Mouse (Mus musculus) thymus, postnatal 14 days (tissue): ENCODE measurements around the gene Arid1a.
A peak's percentile ranks its signal among the peaks of the same experiment; 100 is the strongest.
"Not testable (repeated sequence)": the region's sequence is repeated elsewhere in the genome, so short reads cannot be mapped to it uniquely, and the experiment has no call there.

Experiments
- DNase-seq: peaks from one replicate; pipeline ENCODE4 v3.0.0; 2021

Arid1a gene

GRCm38 (mm10) chr4:133672845-133673647 lies 83.5 kb downstream of the Arid1a start:
- peak; percentile 56 for DNase-seq

DNA sequence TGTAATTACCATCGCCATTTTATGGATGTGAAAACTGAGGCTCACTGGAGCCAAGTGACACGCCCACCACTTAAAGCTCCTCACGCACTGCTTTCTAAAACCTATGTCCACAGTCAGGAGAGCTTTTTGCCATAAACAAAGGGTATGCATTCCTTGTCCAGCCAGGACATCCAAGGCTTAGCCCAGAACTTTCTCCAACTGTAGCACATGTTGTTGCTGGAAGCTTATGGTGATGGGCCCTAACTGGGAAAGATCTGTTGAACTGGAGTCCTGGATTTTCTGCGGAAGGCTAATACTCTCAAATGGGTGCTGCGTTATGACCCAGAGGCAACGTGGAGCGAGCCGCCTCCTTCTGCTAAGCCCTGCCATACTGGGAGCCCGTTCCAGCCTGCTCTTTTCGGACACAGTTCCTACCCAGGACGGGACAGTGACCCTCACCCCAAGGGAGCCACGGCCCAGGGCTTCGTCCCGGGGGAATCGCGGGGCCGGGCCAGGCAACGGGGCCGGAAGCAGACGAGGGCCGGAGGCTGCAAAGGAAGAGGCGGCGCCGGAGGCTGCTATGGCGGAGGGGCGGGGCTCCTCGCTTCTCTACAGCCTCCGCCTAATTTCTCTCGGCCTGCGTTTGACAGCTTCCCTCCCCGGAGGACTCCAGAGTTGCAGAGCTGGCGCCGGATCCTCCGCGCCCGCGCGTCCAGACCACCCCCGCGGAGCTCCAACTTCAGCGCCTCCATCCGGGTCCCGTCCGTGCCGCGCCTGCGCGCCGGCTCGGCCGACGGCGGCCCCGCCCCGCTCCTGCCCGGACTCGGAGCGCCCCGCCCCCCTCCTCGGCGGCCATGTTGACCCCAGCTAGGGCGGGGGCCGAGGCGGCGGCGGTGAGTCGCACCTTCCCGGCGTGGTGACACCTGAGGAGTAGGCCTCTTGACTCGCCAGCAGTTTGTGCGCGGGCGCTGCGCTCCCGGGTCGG lies 84.4 kb downstream of the Arid1a start, which contains the start of gene Pigv:
Pigv (minus strand) TSS at position 767 of the 964 bp plus-strand sequence.
- peak; percentile 96 for DNase-seq

GRCm38 (mm10) chr4:133671184-133671880 lies 85.2 kb downstream of the Arid1a start:
- DNase-seq = peak; percentile 87

GRCm38 (mm10) chr4:133669652-133670210 lies 86.8 kb downstream of the Arid1a start:
- no peak for DNase-seq

- no peak for DNase-seq
Measured at GRCm38 (mm10) chr4:133668537-133668936, 88.0 kb downstream of the Arid1a start.

DNA sequence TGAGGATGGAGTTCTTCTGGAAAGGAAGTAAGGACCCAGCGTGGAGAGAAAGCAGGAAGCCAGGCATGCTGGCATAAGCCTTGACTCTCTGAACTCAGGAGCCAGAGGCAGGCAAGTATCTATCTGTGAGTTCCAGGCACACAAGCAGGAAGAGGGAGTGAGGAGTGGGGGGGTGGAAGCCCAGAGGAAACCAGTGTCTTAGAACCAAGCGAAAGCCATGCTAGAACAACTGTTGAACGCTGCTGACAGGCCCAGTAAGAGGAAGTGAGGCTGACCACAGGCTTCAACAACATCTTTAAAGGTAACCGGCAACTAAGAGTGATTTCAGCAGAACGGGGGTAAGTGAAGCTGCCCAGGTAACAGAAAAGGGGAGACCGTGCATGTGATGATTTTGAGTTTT lies 90.4 kb downstream of the Arid1a start:
- DNase-seq = no peak

GRCm38 (mm10) chr4:133665118-133665517 lies 91.5 kb downstream of the Arid1a start:
- DNase-seq = no peak

GRCm38 (mm10) chr4:133662945-133663344 lies 93.6 kb downstream of the Arid1a start:
- DNase-seq = no peak

DNA sequence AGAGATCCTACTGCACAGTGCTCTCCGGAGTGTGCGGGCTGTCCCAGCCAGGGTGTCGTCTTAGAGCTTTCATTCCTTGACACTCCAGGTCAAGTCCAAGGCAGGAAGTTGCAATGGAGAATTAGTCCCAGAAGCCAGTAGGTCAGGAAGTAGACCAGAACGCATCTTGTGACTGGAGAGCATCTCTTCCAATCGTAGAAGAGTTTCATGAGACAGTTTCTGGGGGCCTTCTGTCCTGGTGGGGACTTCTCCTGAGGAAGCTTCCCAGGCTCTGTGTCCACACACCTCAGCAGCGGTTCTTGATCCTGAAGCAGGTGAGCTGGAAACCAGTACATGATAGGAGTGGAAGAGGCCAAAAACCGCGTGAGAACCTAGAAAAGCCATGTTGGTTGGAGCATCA lies 94.1 kb downstream of the Arid1a start:
- no peak for DNase-seq

DNA sequence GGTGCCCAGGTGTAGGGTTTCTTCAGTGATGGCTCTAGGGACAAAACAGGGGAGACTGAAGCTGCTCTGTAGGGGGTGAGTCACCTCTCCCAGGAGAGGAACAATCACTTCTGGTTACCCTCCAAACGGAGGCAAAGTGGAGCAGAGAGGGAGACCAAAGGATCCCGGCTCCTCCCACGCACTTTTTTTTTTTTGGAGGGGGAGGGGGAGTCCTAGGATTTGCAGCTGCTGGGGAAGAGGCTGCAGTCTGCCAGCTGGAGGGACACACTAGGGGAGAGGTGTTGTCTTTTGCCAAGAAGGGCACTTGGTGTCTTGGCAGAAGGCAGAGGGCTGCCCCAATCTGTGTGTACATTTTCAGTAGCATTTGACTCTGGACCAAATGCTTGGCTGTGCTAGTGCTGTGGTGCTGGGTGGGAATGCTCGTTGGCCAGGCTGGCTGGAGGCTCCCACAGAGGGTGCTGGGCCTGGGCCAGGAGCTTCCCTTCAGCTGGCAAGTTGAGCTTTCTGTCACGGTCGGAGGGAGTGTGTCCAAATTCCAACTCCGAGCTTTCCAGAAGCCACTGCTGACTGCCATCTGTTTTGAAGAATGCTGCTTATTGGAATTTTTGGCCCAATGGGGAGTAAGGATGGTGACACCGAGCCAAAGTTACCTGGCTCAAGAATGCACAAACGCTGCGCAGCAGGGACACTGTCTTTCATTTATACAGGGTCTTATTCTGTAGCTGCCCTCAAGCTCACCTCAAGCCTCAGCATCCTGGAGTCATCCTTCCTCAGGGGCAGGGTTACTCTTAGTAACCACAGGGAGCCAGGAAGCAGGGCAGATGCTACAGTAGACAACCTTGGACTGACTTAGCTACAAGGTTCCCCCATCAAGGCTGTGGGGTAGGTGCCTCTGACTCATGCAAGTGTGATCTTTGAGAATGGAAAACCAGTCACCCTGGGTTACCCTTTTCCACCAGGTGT lies 96.1 kb downstream of the Arid1a start:
- no peak for DNase-seq

GRCm38 (mm10) chr4:133659497-133660192 lies 96.9 kb downstream of the Arid1a start:
- DNase-seq = no peak

DNA sequence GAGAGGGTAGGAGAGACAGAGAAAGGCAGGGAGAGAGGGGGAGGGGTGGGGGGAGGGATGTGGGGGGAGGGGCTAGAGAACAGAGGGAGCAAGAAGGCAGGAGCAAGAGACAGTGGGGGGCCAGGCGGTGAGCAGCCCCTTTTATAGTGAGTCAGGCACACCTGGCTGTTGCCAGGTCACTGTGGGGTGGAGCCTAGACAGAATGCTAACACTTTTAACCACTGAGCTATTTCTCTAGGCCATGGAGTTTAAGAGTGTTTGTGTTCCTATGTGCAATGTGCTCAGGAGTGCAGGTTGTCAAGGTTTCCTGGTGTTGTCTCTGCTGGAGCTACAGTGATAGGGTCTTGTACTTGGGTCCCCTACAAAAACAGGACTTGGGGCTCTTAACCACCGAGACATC lies 97.8 kb downstream of the Arid1a start:
- no peak for DNase-seq

- no peak for DNase-seq
Measured at GRCm38 (mm10) chr4:133657829-133658458, 98.6 kb downstream of the Arid1a start.

DNA sequence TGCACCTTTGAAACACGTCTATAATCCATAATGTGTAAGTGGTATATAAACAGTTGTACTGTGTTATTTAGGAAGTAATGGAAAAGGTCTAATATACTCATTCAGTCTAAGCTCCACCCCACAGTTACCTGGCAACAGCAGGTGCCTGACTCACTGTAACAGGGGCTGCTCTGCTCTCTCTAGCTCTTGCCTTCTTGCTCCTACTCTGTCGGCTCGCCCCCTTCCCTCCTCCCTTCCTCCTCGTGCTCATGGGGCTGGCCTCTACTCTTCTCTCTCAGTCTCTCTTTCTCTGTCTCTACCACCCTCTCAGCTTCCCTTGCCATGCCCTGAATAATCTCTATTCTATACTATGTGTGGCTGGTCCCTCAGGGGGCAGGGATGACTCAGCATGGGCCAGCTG lies 99.6 kb downstream of the Arid1a start:
- no peak for DNase-seq

DNA sequence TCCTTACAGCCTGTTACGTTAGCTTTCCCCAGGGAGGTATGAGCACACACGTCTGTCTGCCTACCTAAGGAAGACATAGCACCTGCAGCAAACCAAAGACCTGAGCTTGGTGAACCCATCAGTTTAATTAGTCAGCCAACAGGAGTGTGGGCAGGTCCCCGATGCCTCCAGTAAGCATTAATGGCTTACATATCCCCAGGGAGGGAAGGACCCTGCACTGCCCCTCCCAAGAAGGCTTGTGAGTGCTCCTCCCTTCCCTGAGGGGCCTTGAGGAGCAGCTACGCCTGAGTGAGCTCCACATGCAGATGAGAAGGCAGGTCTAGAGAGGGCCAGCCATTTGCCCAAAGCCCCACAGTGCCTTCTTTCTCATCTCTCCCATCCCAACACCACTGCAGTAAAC lies 100.3 kb downstream of the Arid1a start:
- DNase-seq = no peak

- not testable (repeated sequence) for DNase-seq
Measured at GRCm38 (mm10) chr4:133654070-133654469, 102.5 kb downstream of the Arid1a start.

- no peak for DNase-seq
Measured at GRCm38 (mm10) chr4:133652746-133653145, 103.8 kb downstream of the Arid1a start.

GRCm38 (mm10) chr4:133651986-133652385 lies 104.6 kb downstream of the Arid1a start:
- no peak for DNase-seq

GRCm38 (mm10) chr4:133651445-133651844 lies 105.1 kb downstream of the Arid1a start:
- no peak for DNase-seq

GRCm38 (mm10) chr4:133649989-133650699 lies 106.4 kb downstream of the Arid1a start, which contains the start of gene Zdhhc18:
Gene Zdhhc18, minus strand, starts transcription at chr4:133650154.
- DNase-seq = peak; percentile 92
